Mouse (Mus musculus) olfactory bulb, adult 2 months (tissue): ENCODE results near the gene Olfml2a.

ENCODE experiments used
- CTCF ChIP-seq: fragments of 200-500 bp; IDR thresholded peaks from 2 replicates; pipeline ENCODE4 v1.5.1; 2012; ENCODE audit warnings: low read depth, mild to moderate bottlenecking, low read length, moderate library complexity; ENCODE audit not compliant: insufficient read depth
- POLR2A ChIP-seq: fragments of 200-500 bp; IDR thresholded peaks from 2 replicates; pipeline ENCODE4 v1.6.1; 2012; ENCODE audit warnings: mild to moderate bottlenecking, low read depth, low read length, moderate library complexity; ENCODE audit not compliant: insufficient read depth

DNA sequence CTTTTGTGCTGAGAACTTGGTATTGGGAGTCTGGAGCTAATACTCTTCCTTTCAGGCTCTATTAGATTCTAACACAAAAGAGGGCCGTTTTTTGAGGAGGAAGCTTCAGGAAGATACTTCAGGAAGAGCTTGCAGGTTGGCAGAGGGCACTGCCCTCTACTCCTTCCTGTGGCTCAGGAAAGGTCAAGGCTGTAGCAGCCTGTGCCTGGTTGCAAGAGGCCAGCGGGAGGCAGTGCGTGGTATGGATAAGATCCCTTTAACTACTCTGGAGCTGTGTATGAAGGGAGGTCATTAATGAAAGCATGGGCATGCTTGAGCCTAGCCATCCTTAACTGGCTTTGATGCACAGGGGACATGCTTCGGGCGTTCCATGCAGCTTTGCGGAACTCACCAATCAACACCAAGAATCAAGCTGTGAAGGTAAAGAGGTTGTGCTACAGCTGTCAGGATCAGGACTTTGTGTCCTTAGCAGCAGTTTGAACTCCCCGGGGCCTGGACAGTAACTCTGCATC lies 81.0 kb downstream of the Olfml2a start:
- TF ChIP-seq CTCF = no peak
- no peak for TF ChIP-seq POLR2A
